Mouse (Mus musculus) MEL (cell line): ENCODE data around the gene Htt. TPM values are rescaled to one million over a fixed set of nuclear protein-coding genes. Genes with fewer than 3 reads are reported as not detected.

Experiments
- DNase-seq: peaks from one replicate; pipeline ENCODE4 v3.0.0; 2011; ENCODE audit warnings: low read depth, low spot score
- H3K27ac ChIP-seq: 2 replicates; pipeline ENCODE4 v1.5.1; 2012; ENCODE audit warnings: low read depth, mild to moderate bottlenecking, control low read depth, low read length, moderate library complexity; ENCODE audit not compliant: control insufficient read depth
- H3K27me3 ChIP-seq, 2 experiments: fragments of 150-350 bp in 1 of 2; sonication (generic) in 1 of 2; 2 replicates each; pipeline ENCODE4 v1.6.1; 2012; ENCODE audit warnings: low read length in 2 of 2, mild to moderate bottlenecking in 2 of 2, improper control_type of control experiment in 1 of 2, moderate library complexity in 1 of 2; ENCODE audit not compliant: insufficient read depth in 2 of 2, control insufficient read depth in 1 of 2
- H3K36me3 ChIP-seq, 2 experiments: 2 replicates each; pipeline ENCODE4 v1.6.1; 2012 to 2014; ENCODE audit warnings: low read length in 2 of 2, improper control_type of control experiment in 1 of 2, inconsistent platforms in 1 of 2, mild to moderate bottlenecking in 1 of 2; ENCODE audit not compliant: insufficient read depth in 2 of 2, control insufficient read depth in 1 of 2
- H3K4me1 ChIP-seq, 2 experiments: fragments of 150-350 bp in 1 of 2; sonication (generic) in 1 of 2; 2 replicates each; pipeline ENCODE4 v1.6.1; 2012; ENCODE audit warnings: low read length in 2 of 2, improper control_type of control experiment in 1 of 2, mild to moderate bottlenecking in 1 of 2; ENCODE audit not compliant: insufficient read depth in 2 of 2, control insufficient read depth in 1 of 2
- H3K4me3 ChIP-seq, 2 experiments: fragments of 150-350 bp in 1 of 2; sonication (generic) in 1 of 2; 2 replicates each; pipeline ENCODE4 v1.5.1; 2012; ENCODE audit warnings: low read depth in 2 of 2, low read length in 2 of 2, mild to moderate bottlenecking in 2 of 2, moderate library complexity in 2 of 2, control low read depth in 1 of 2, improper control_type of control experiment in 1 of 2; ENCODE audit not compliant: control insufficient read depth in 1 of 2, insufficient read depth in 1 of 2
- H3K79me2 ChIP-seq: 2 replicates; pipeline ENCODE4 v1.6.1; 2012; ENCODE audit warnings: mild to moderate bottlenecking, low read length, moderate library complexity; ENCODE audit not compliant: control insufficient read depth, poor library complexity, insufficient read depth
- H3K9ac ChIP-seq: 2 replicates; pipeline ENCODE4 v1.6.1; 2012; ENCODE audit warnings: low read depth, mild to moderate bottlenecking, control low read depth, low read length, moderate library complexity; ENCODE audit not compliant: control insufficient read depth, poor library complexity, severe bottlenecking
- H3K9me3 ChIP-seq: fragments of 150-350 bp; sonication (generic); replicated peaks from 2 replicates; pipeline ENCODE4 v1.6.1; 2012; ENCODE audit warnings: mild to moderate bottlenecking, low read length, improper control_type of control experiment, moderate library complexity; ENCODE audit not compliant: insufficient read depth
- CHD2 ChIP-seq: IDR thresholded peaks from 2 replicates; pipeline ENCODE4 v1.6.1; 2011; ENCODE audit warnings: low read length, improper control_type of control experiment
- ELF1 ChIP-seq: IDR thresholded peaks from 2 replicates; pipeline ENCODE4 v1.6.1; 2014; ENCODE audit warnings: low read depth, mild to moderate bottlenecking, inconsistent platforms, low read length, improper control_type of control experiment, moderate library complexity
- ETS1 ChIP-seq: IDR thresholded peaks from 2 replicates; pipeline ENCODE4 v1.6.1; 2012; ENCODE audit warnings: low read depth, mild to moderate bottlenecking, inconsistent platforms, low read length, improper control_type of control experiment, moderate library complexity
- JUND ChIP-seq: IDR thresholded peaks from 2 replicates; pipeline ENCODE4 v1.6.1; 2011; ENCODE audit warnings: low read depth, mild to moderate bottlenecking, improper control_type of control experiment, low read length
- MAX ChIP-seq: IDR thresholded peaks from 2 replicates; pipeline ENCODE4 v1.6.1; 2011; ENCODE audit warnings: low read length, improper control_type of control experiment
- MEF2A ChIP-seq: IDR thresholded peaks from 2 replicates; pipeline ENCODE4 v1.6.1; 2014; ENCODE audit warnings: low read depth, mild to moderate bottlenecking, inconsistent platforms, low read length, improper control_type of control experiment; ENCODE audit not compliant: poor library complexity, insufficient replicate concordance, severe bottlenecking; ENCODE audit errors: extremely low read depth
- MYB ChIP-seq: IDR thresholded peaks from 2 replicates; pipeline ENCODE4 v1.6.1; 2011; ENCODE audit warnings: mild to moderate bottlenecking, low read depth, low read length, improper control_type of control experiment
- POLR2AphosphoS5 ChIP-seq: IDR thresholded peaks from 2 replicates; pipeline ENCODE4 v1.6.1; 2012; ENCODE audit warnings: low read depth, borderline replicate concordance, mild to moderate bottlenecking, inconsistent platforms, low read length, moderate library complexity, mixed read lengths
- RAD21 ChIP-seq: IDR thresholded peaks from 2 replicates; pipeline ENCODE4 v1.6.1; 2011; ENCODE audit warnings: mild to moderate bottlenecking, low read depth, low read length, improper control_type of control experiment
- RCOR1 ChIP-seq: IDR thresholded peaks from 2 replicates; pipeline ENCODE4 v1.6.1; 2012; ENCODE audit warnings: low read depth, mild to moderate bottlenecking, inconsistent platforms, low read length, improper control_type of control experiment
- SIN3A ChIP-seq: IDR thresholded peaks from 2 replicates; pipeline ENCODE4 v1.6.1; 2012; ENCODE audit warnings: low read length, improper control_type of control experiment, inconsistent platforms
- TAL1 ChIP-seq: IDR thresholded peaks from 2 replicates; pipeline ENCODE4 v1.6.1; 2012; ENCODE audit warnings: mild to moderate bottlenecking, inconsistent platforms, low read length, moderate library complexity, mixed read lengths
- TBP ChIP-seq: IDR thresholded peaks from 2 replicates; pipeline ENCODE4 v1.8.0; 2011; ENCODE audit warnings: low read depth, low read length, improper control_type of control experiment
- UBTF ChIP-seq: IDR thresholded peaks from 2 replicates; pipeline ENCODE4 v1.6.1; 2012; ENCODE audit warnings: low read depth, mild to moderate bottlenecking, inconsistent platforms, low read length, improper control_type of control experiment, moderate library complexity, borderline replicate concordance; ENCODE audit not compliant: insufficient read depth
- USF1 ChIP-seq: IDR thresholded peaks from 2 replicates; pipeline ENCODE4 v1.6.1; 2014; ENCODE audit warnings: low read depth, mild to moderate bottlenecking, inconsistent platforms, low read length, improper control_type of control experiment, moderate library complexity
- ZKSCAN1 ChIP-seq: IDR thresholded peaks from 2 replicates; pipeline ENCODE4 v1.6.1; 2012; ENCODE audit warnings: low read depth, mild to moderate bottlenecking, inconsistent platforms, low read length, improper control_type of control experiment, moderate library complexity
- polyA plus RNA-seq, 2 experiments: library from polyadenylated mRNA; stranded (reverse) in 1 of 2; unstranded in 1 of 2; fragments of >175 nt in 1 of 2; fragments of >200 nt in 1 of 2; gene quantifications; 2 replicates each; pipeline versions ENCODE4 v1.2.1 to v1.2.4; 2012; ENCODE audit warnings: low replicate concordance in 2 of 2, low read depth in 1 of 2; ENCODE audit not compliant: insufficient read length in 2 of 2, insufficient read depth in 1 of 2, missing spikeins in 1 of 2
- total RNA-seq: library from RNA; depleted of rRNA; stranded (reverse); fragments of 300-350 nt; gene quantifications from 2 replicates; pipeline ENCODE4 v1.2.3, GENCODE M21; 2012

Gene Htt
- total and polyA plus RNA-seq, 3 experiments, result 27.0 to 33.0 TPM; not detected in 1

DNA sequence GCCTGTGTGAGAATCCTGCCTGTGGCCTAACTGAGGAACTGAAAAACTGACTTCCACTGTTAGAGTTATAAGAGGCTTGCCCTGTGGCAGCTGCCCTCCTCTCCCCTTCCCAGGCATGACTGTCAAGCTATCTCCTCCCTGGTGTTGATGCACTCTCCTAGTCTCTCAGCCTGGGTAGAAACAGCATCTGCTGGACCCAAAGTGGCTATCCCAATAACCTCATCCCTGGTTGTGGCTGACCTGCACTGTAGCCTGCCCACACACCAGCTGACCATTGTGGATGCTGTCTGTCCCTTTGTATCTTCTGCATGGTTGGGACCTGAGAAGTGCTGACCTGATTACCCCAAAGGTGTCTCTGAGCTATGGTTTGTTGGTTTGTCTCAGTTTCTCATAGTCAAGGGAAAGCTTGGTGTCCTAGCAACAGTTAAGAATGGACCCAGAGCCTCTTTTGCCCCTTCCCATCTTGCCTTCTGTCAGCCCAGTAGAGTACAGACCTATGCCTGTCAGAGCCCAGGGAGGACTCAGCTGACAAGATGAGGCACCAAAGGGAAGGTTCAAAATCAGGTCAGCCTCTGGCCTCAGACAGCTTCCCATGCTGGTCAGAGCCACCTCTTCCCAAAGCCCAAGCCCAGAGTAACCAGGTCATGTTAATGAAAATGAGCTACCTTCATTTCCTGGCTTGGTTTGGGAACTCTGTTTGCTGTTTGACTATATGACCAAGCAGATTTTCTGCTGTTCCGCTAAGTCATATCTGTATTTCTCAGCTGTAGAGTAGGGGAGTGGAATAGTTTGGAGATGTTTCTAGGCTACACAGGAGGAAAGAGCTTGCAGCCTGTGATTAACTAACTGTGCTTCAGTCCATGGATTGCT lies 148.3 kb downstream of the Htt start:
- no peak overlapping the region for H3K9ac ChIP-seq
- no peaks in the 10 kb centered on the region; a peak in 1 of 4 replicates for H3K4me1 ChIP-seq
- no peaks in the 10 kb centered on the region for H3K79me2 ChIP-seq
- H3K9me3 ChIP-seq, result no peaks in the 10 kb centered on the region
- H3K36me3 ChIP-seq, result peaks cover 0 to 7% of the 10 kb centered on the region in 2 experiments; a peak in 2 of 4 replicates
- DNase-seq, result peak; percentile 40
- H3K27ac ChIP-seq, result no peak overlapping the region
- no peak overlapping the region for H3K4me3 ChIP-seq
- no peak for TF ChIP-seq POLR2AphosphoS5
- TF ChIP-seq ETS1, result 0 out of 2 replicates have a peak, but pooled peaks have one; percentile 16
- TF ChIP-seq, all 39 proteins: peak for 1
- H3K27me3 ChIP-seq, result no peaks in the 10 kb centered on the region

GRCm38 (mm10) chr5:34910504-34910815 lies 148.9 kb downstream of the Htt start:
- Histone ChIP-seq H3K9ac (no peak overlapping the region), H3K79me2 (no peaks in the 10 kb centered on the region), H3K9me3 (no peaks in the 10 kb centered on the region), H3K4me1 (no peaks in the 10 kb centered on the region; a peak in 1 of 4 replicates), H3K27me3 (no peaks in the 10 kb centered on the region), H3K4me3 (no peak overlapping the region), H3K27ac (no peak overlapping the region), H3K36me3 (peaks cover 0 to 4% of the 10 kb centered on the region in 2 experiments; a peak in 2 of 4 replicates)
- TF ChIP-seq SIN3A (no peak), TAL1 (no peak), RCOR1 (no peak), MYB (no peak), RAD21 (no peak), MEF2A (no peak), MAX (no peak), CHD2 (no peak), JUND (no peak), ELF1 (no peak), USF1 (no peak), POLR2AphosphoS5 (no peak), ETS1 (no peak), ZKSCAN1 (no peak), UBTF (no peak), TBP (no peak)
- no peak for DNase-seq
